Mouse (Mus musculus) embryonic facial prominence, embryonic 12.5 days (tissue): ENCODE data around the gene Slc5a2. TPM values are rescaled to one million over a fixed set of nuclear protein-coding genes. Genes with fewer than 3 reads are reported as not detected.

ENCODE experiments used
- ATAC-seq: fragments of 200-750 bp; cut with Nextera tagmentation; 2 replicates; pipeline ENCODE4 v1.8.0; 2017; ENCODE audit not compliant: insufficient number of reproducible peaks, insufficient read depth, low FRiP score, low TSS enrichment
- H3K27ac ChIP-seq: fragments of 300-500 bp; sonication (generic); 2 replicates; pipeline ENCODE4 v1.5.1; 2016; ENCODE audit warnings: mild to moderate bottlenecking
- H3K27me3 ChIP-seq: fragments of 300-500 bp; sonication (generic); 2 replicates; pipeline ENCODE4 v1.6.1; 2016; ENCODE audit warnings: mild to moderate bottlenecking, moderate library complexity
- H3K36me3 ChIP-seq: fragments of 300-500 bp; sonication (generic); 2 replicates; pipeline ENCODE4 v1.6.1; 2016; ENCODE audit warnings: mild to moderate bottlenecking
- H3K4me1 ChIP-seq: fragments of 300-500 bp; sonication (generic); 2 replicates; pipeline ENCODE4 v1.6.1; 2016
- H3K4me2 ChIP-seq: fragments of 300-500 bp; sonication (generic); replicated peaks from 2 replicates; pipeline ENCODE4 v1.6.1; 2016; ENCODE audit warnings: mild to moderate bottlenecking, moderate library complexity
- H3K4me3 ChIP-seq: fragments of 300-500 bp; sonication (generic); 2 replicates; pipeline ENCODE4 v1.5.1; 2016; ENCODE audit warnings: mild to moderate bottlenecking
- H3K9ac ChIP-seq: fragments of 300-500 bp; sonication (generic); 2 replicates; pipeline ENCODE4 v1.6.1; 2016; ENCODE audit warnings: mild to moderate bottlenecking, moderate library complexity
- H3K9me3 ChIP-seq: fragments of 300-500 bp; sonication (generic); 2 replicates; pipeline ENCODE4 v1.6.1; 2016; ENCODE audit warnings: mild to moderate bottlenecking, moderate library complexity
- WGBS: fragments of 180-500 bp; shearing (Covaris S2); methylation state at CpG from one replicate; pipeline ENCODE4 v1.1.7; 2016; 5-methylcytosine and 5-hydroxymethylcytosine counted together
- microRNA-seq: library from miRNA; unstranded; fragments of <30 nt; microRNA quantifications from one replicate; pipeline ENCODE4, GENCODE M21; 2017
- polyA plus RNA-seq: library from polyadenylated mRNA; unstranded; fragments of >200 nt; fragmentation: Nextera tagmentation; extraction: Ambion mirVana; gene quantifications from 2 replicates; pipeline ENCODE4 v1.2.1, GENCODE M21; 2016

Slc5a2 gene
- polyA plus RNA-seq, 1 experiment from 2014 or later, result 0.35 TPM

DNA sequence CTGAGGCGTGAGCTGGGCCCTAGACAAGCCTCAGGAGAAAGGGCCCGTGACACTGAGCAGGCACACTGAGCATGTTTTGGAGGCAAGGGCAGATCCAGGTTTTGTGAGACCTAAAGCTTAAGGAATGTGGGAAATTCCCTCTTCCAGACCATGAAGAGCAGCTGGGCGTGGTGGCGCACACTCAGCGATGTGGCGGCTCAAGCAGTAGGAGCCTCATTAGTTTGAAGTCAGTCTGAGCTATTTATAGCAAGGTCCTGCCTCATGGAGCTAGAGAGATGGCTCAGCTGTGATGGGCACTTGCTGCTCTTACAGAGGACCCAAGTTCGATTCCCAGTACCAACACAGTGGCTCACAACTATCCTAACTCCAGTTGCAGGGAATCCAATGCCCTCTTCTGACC is 53.7 kb downstream of the Slc5a2 start:
- no peak for ATAC-seq
- Histone ChIP-seq H3K36me3 (no peaks in the 10 kb centered on the region), H3K4me2 (no peak overlapping the region), H3K27ac (no peak overlapping the region), H3K9me3 (no peaks in the 10 kb centered on the region), H3K9ac (no peak overlapping the region), H3K27me3 (no peaks in the 10 kb centered on the region), H3K4me1 (peaks cover 16% of the 10 kb centered on the region), H3K4me3 (no peak overlapping the region)
- WGBS, result 82% methylated on average over 7 of the region's 7 CpGs

GRCm38 (mm10) chr7:128320219-128320816 is 54.9 kb downstream of the Slc5a2 start:
- H3K4me3 ChIP-seq, result no peak overlapping the region
- H3K4me1 ChIP-seq, result peaks cover 16% of the 10 kb centered on the region
- no peak for ATAC-seq
- H3K4me2 ChIP-seq, result no peak overlapping the region
- 0 out of 2 replicates have a peak overlapping the region, but pooled peaks have one; percentile 9 for H3K27ac ChIP-seq
- H3K36me3 ChIP-seq, result no peaks in the 10 kb centered on the region
- H3K9me3 ChIP-seq, result no peaks in the 10 kb centered on the region
- no peaks in the 10 kb centered on the region for H3K27me3 ChIP-seq
- WGBS, result 64% methylated on average over 2 of the region's 2 CpGs
- H3K9ac ChIP-seq, result no peak overlapping the region

GRCm38 (mm10) chr7:128321260-128321659 is 55.8 kb downstream of the Slc5a2 start:
- Histone ChIP-seq H3K4me3 (no peak overlapping the region), H3K9me3 (no peaks in the 10 kb centered on the region), H3K36me3 (no peaks in the 10 kb centered on the region), H3K4me2 (no peak overlapping the region), H3K4me1 (peaks cover 16% of the 10 kb centered on the region), H3K27ac (no peak overlapping the region), H3K9ac (no peak overlapping the region), H3K27me3 (no peaks in the 10 kb centered on the region)
- 48% methylated on average over 7 of the region's 7 CpGs for WGBS
- ATAC-seq, result 0 out of 2 replicates have a peak, but pooled peaks have one; percentile 22

Small RNA genes within 50 kb of the gene (microRNA-seq; reads per million reads assigned to microRNA genes)
- gene Mir3103, result not detected

Other genes starting within 250 kb of the Slc5a2 start
- gene Itgam, start 203.0 kb upstream of the Slc5a2 start, polyA plus RNA-seq, result 0.74 and 0.88 TPM in 2 replicates
- not detected in 2 replicates for gene Gm49368, start 203.0 kb upstream of the Slc5a2 start, polyA plus RNA-seq
- gene Itgax, start 136.1 kb upstream of the Slc5a2 start, polyA plus RNA-seq, result not detected in 2 replicates
- gene Itgad, start 111.3 kb upstream of the Slc5a2 start, polyA plus RNA-seq, result not detected in 2 replicates
- 4.0 and 7.9 TPM in 2 replicates for gene Cox6a2, start 59.3 kb upstream of the Slc5a2 start, polyA plus RNA-seq
- gene Armc5, start 28.3 kb upstream of the Slc5a2 start, polyA plus RNA-seq, result 18.6 and 18.8 TPM in 2 replicates
- 9.9 and 10.3 TPM in 2 replicates for gene 9130023H24Rik, start 27.6 kb upstream of the Slc5a2 start, polyA plus RNA-seq
- gene Tgfb1i1, start 18.8 kb upstream of the Slc5a2 start, polyA plus RNA-seq, result 44.4 and 47.7 TPM in 2 replicates
- gene BC017158, start 32.5 kb downstream of the Slc5a2 start, polyA plus RNA-seq, result 26.3 TPM in 2 replicates
- 13.6 and 14.0 TPM in 2 replicates for gene Rgs10, start 153.1 kb downstream of the Slc5a2 start, polyA plus RNA-seq
- 34.5 and 36.8 TPM in 2 replicates for gene Tial1, start 196.1 kb downstream of the Slc5a2 start, polyA plus RNA-seq